Mouse (Mus musculus): ENCODE results near the gene Ccdc81. TPM values are rescaled to one million over a fixed set of nuclear protein-coding genes. Genes with fewer than 3 reads are reported as not detected.
A peak's percentile ranks its signal among the peaks of the same experiment; 100 is the strongest.

Ccdc81 gene
- polyA plus RNA-seq, 1 experiment, result not detected

- H3K4me3 ChIP-seq (ENCODE audit: insufficient read depth, low read length), result no peak overlapping the region
- peaks cover 8% of the 10 kb centered on the region for H3K4me1 ChIP-seq (ENCODE audit: control insufficient read depth, insufficient read depth, low read length)
- H3K27ac ChIP-seq (ENCODE audit: insufficient read depth, low read length), result no peak overlapping the region
- no peak for TF ChIP-seq CTCF (IDR thresholded peaks at IDR 0.05; ENCODE audit: borderline replicate concordance, insufficient read depth, low read length)
- TF ChIP-seq POLR2A (IDR thresholded peaks at IDR 0.05; ENCODE audit: low read depth, low read length), result no peak
Measured at GRCm38 (mm10) chr7:89843121-89843520, 60.3 kb downstream of the Ccdc81 start.

GRCm38 (mm10) chr7:89842404-89842715 is 61.1 kb downstream of the Ccdc81 start:
- no peak overlapping the region for H3K4me3 ChIP-seq (ENCODE audit: insufficient read depth, low read length)
- TF ChIP-seq POLR2A (IDR thresholded peaks at IDR 0.05; ENCODE audit: low read depth, low read length), result no peak
- no peak for TF ChIP-seq CTCF (IDR thresholded peaks at IDR 0.05; ENCODE audit: borderline replicate concordance, insufficient read depth, low read length)
- H3K27ac ChIP-seq (ENCODE audit: insufficient read depth, low read length), result no peak overlapping the region
- peaks cover 14% of the 10 kb centered on the region for H3K4me1 ChIP-seq (ENCODE audit: control insufficient read depth, insufficient read depth, low read length)

GRCm38 (mm10) chr7:89841670-89842403 is 61.6 kb downstream of the Ccdc81 start:
- Histone ChIP-seq H3K4me3 (ENCODE audit: insufficient read depth, low read length) (no peak overlapping the region), H3K27ac (ENCODE audit: insufficient read depth, low read length) (no peak overlapping the region), H3K4me1 (ENCODE audit: control insufficient read depth, insufficient read depth, low read length) (peaks cover 16% of the 10 kb centered on the region)
- TF ChIP-seq CTCF (IDR thresholded peaks at IDR 0.05; ENCODE audit: borderline replicate concordance, insufficient read depth, low read length) (no peak), POLR2A (IDR thresholded peaks at IDR 0.05; ENCODE audit: low read depth, low read length) (no peak)

GRCm38 (mm10) chr7:89839721-89840120 is 63.7 kb downstream of the Ccdc81 start:
- no peak for TF ChIP-seq CTCF (IDR thresholded peaks at IDR 0.05; ENCODE audit: borderline replicate concordance, insufficient read depth, low read length)
- TF ChIP-seq POLR2A (IDR thresholded peaks at IDR 0.05; ENCODE audit: low read depth, low read length), result no peak
- H3K4me1 ChIP-seq (ENCODE audit: control insufficient read depth, insufficient read depth, low read length), result peaks cover 16% of the 10 kb centered on the region
- H3K27ac ChIP-seq (ENCODE audit: insufficient read depth, low read length), result no peak overlapping the region
- H3K4me3 ChIP-seq (ENCODE audit: insufficient read depth, low read length), result no peak overlapping the region

- TF ChIP-seq POLR2A (IDR thresholded peaks at IDR 0.05; ENCODE audit: low read depth, low read length), result no peak
- no peak for TF ChIP-seq CTCF (IDR thresholded peaks at IDR 0.05; ENCODE audit: borderline replicate concordance, insufficient read depth, low read length)
- Histone ChIP-seq H3K4me1 (ENCODE audit: control insufficient read depth, insufficient read depth, low read length) (peaks cover 16% of the 10 kb centered on the region), H3K27ac (ENCODE audit: insufficient read depth, low read length) (peak overlapping the region; percentile 79), H3K4me3 (ENCODE audit: insufficient read depth, low read length) (no peak overlapping the region)
Measured at GRCm38 (mm10) chr7:89837841-89838240, 65.6 kb downstream of the Ccdc81 start.

GRCm38 (mm10) chr7:89836676-89837075 is 66.8 kb downstream of the Ccdc81 start:
- Histone ChIP-seq H3K27ac (ENCODE audit: insufficient read depth, low read length) (no peak overlapping the region), H3K4me1 (ENCODE audit: control insufficient read depth, insufficient read depth, low read length) (peaks cover 16% of the 10 kb centered on the region), H3K4me3 (ENCODE audit: insufficient read depth, low read length) (no peak overlapping the region)
- no peak for TF ChIP-seq CTCF (IDR thresholded peaks at IDR 0.05; ENCODE audit: borderline replicate concordance, insufficient read depth, low read length)
- TF ChIP-seq POLR2A (IDR thresholded peaks at IDR 0.05; ENCODE audit: low read depth, low read length), result no peak

GRCm38 (mm10) chr7:89835566-89835965 is 67.9 kb downstream of the Ccdc81 start:
- Histone ChIP-seq H3K4me1 (ENCODE audit: control insufficient read depth, insufficient read depth, low read length) (peaks cover 16% of the 10 kb centered on the region), H3K27ac (ENCODE audit: insufficient read depth, low read length) (no peak overlapping the region), H3K4me3 (ENCODE audit: insufficient read depth, low read length) (no peak overlapping the region)
- no peak for TF ChIP-seq POLR2A (IDR thresholded peaks at IDR 0.05; ENCODE audit: low read depth, low read length)
- no peak for TF ChIP-seq CTCF (IDR thresholded peaks at IDR 0.05; ENCODE audit: borderline replicate concordance, insufficient read depth, low read length)

- H3K4me1 ChIP-seq (ENCODE audit: control insufficient read depth, insufficient read depth, low read length), result peaks cover 11% of the 10 kb centered on the region
Measured at GRCm38 (mm10) chr7:89833521-89833920, 69.9 kb downstream of the Ccdc81 start.

GRCm38 (mm10) chr7:89829201-89829600 is 74.2 kb downstream of the Ccdc81 start:
- H3K4me3 ChIP-seq (ENCODE audit: insufficient read depth, low read length), result no peak overlapping the region
- TF ChIP-seq POLR2A (IDR thresholded peaks at IDR 0.05; ENCODE audit: low read depth, low read length), result no peak
- no peak for TF ChIP-seq CTCF (IDR thresholded peaks at IDR 0.05; ENCODE audit: borderline replicate concordance, insufficient read depth, low read length)
- no peaks in the 10 kb centered on the region; the same call in none of the 2 replicates for H3K4me1 ChIP-seq (ENCODE audit: control insufficient read depth, insufficient read depth, low read length)
- no peak overlapping the region for H3K27ac ChIP-seq (ENCODE audit: insufficient read depth, low read length)

More at GRCm38 (mm10) chr7:89833521-89833920, 69.9 kb downstream of the Ccdc81 start:
- Histone ChIP-seq H3K27ac (ENCODE audit: insufficient read depth, low read length) (no peak overlapping the region), H3K4me3 (ENCODE audit: insufficient read depth, low read length) (no peak overlapping the region)
- no peak for TF ChIP-seq CTCF (IDR thresholded peaks at IDR 0.05; ENCODE audit: borderline replicate concordance, insufficient read depth, low read length)
- TF ChIP-seq POLR2A (IDR thresholded peaks at IDR 0.05; ENCODE audit: low read depth, low read length), result no peak

- no peaks in the 10 kb centered on the region; the same call in none of the 2 replicates for H3K4me1 ChIP-seq (ENCODE audit: control insufficient read depth, insufficient read depth, low read length)
- H3K27ac ChIP-seq (ENCODE audit: insufficient read depth, low read length), result no peak overlapping the region
- TF ChIP-seq CTCF (IDR thresholded peaks at IDR 0.05; ENCODE audit: borderline replicate concordance, insufficient read depth, low read length) (no peak), POLR2A (IDR thresholded peaks at IDR 0.05; ENCODE audit: low read depth, low read length) (no peak)
- H3K4me3 ChIP-seq (ENCODE audit: insufficient read depth, low read length), result no peak overlapping the region
Measured at GRCm38 (mm10) chr7:89828436-89829065, 74.9 kb downstream of the Ccdc81 start.

Other genes starting within 250 kb of the Ccdc81 start
- gene Hikeshi, start 37.6 kb upstream of the Ccdc81 start, polyA plus RNA-seq (2011; ENCODE audit: insufficient read length, low read depth, missing spikeins), result 70.4 and 72.5 TPM in 2 replicates
- 106 and 119 TPM in 2 replicates for gene Eed, start 77.4 kb upstream of the Ccdc81 start, polyA plus RNA-seq (2011; ENCODE audit: insufficient read length, low read depth, missing spikeins)
- gene Picalm, start 226.6 kb upstream of the Ccdc81 start, polyA plus RNA-seq (2011; ENCODE audit: insufficient read length, low read depth, missing spikeins), result 615 and 683 TPM in 2 replicates